Mouse (Mus musculus): ENCODE data around the gene Sdhb. TPM values are rescaled to one million over a fixed set of nuclear protein-coding genes. Genes with fewer than 3 reads are reported as not detected.

Gene Sdhb
- polyA plus RNA-seq, 1 experiment from 2014 or later: 248 TPM

DNA sequence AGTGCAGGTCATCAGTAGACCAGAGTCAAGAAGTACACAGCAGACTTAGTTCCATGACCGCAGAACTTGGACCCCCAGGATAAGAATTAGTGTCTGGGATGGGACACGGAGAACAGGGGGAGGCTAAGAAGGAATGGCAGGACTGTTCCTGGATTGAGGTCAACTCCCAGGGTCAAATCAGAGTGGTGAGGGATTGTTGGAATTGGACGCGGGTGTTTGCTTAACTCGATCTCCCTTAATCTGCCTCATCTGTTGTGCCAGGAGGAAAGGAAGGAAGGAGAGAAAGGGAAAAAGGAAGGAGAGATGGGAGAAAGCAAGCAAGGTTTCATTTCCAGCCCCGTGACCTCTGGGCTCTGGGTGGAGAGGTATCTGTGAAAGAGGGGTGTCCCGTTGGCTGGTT is 49.1 kb downstream of the Sdhb start, which contains the start of gene Mfap2:
Gene Mfap2 (plus strand): TSS at position 301 of the 400 bp plus-strand sequence.
- 18% methylated on average over 7 of the region's 7 CpGs for WGBS (ENCODE audit: insufficient replicate concordance)
- peaks cover 27% of the 10 kb centered on the region for H3K4me1 ChIP-seq
- H3K36me3 ChIP-seq: peaks cover 28% of the 10 kb centered on the region
- peak within 1 kb of the TSS; percentile 68 for H3K4me2 ChIP-seq
- no peak for ATAC-seq
- 0 out of 2 replicates have a peak within 1 kb of the TSS, but pooled peaks have one; percentile 7 for H3K27ac ChIP-seq
- peak within 1 kb of the TSS; percentile 37; the same call in 1 of the 2 replicates for H3K9ac ChIP-seq
- H3K27me3 ChIP-seq (replicated peaks): peaks cover 45% of the 10 kb centered on the region
- H3K9me3 ChIP-seq (replicated peaks): no peaks in the 10 kb centered on the region
- peak within 1 kb of the TSS; percentile 47 for H3K4me3 ChIP-seq

DNA sequence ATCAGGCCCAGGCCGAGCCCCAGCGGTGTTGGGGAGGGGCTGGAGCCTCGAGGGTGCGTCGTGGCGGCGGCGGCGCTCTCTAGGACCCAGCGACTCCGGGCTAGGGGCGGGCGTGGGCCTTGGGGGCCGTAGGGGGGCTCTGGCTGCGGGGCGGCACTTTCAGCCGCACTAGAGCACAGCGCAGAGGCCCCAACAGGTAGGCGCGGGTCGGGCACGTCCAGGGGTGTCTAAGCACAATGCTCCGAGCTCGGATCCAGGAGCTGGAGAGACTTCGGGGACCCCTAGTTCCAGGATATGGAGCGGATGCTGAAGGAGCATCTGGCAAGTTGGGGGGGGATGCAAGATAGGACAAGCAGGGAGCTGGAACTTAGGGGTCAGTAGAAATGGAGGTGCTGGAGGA is 49.5 kb downstream of the Sdhb start:
- H3K27ac ChIP-seq: 0 out of 2 replicates have a peak overlapping the region, but pooled peaks have one; percentile 7
- peaks cover 45% of the 10 kb centered on the region for H3K27me3 ChIP-seq (replicated peaks)
- no peak for ATAC-seq
- peak overlapping the region; percentile 37; the same call in 1 of the 2 replicates for H3K9ac ChIP-seq
- WGBS (ENCODE audit: insufficient replicate concordance): 4% methylated on average over 26 of the region's 26 CpGs
- H3K9me3 ChIP-seq (replicated peaks): no peaks in the 10 kb centered on the region
- H3K4me1 ChIP-seq: peaks cover 27% of the 10 kb centered on the region
- peak overlapping the region; percentile 68 for H3K4me2 ChIP-seq
- peaks cover 27% of the 10 kb centered on the region for H3K36me3 ChIP-seq
- H3K4me3 ChIP-seq: peak overlapping the region; percentile 47

DNA sequence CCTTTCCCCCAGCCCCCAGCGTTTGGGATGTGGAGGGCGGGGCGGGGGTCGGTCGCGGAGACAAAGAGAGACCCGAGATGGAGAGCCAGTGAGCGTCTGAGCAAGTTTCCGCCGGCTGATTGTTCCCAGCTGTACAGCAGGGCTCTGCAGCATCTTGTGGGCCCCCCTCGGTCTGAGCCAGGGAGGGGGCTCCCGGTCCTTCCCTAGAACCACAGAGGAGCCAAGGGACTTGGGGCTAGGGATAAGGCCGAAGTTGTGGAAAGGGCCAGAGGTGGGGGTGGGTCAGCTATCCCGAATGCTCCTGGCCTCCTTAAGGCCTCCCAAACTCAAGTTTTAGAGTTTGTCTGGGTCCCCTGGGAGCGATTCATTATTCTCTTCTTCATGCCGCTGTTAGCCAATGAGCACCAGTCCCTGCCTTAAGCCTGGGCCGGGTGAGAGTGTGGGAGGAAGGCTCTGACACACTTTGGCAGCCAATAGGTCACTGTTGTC is 50.0 kb downstream of the Sdhb start:
- no peak overlapping the region for H3K27ac ChIP-seq
- ATAC-seq: no peak
- peaks cover 22% of the 10 kb centered on the region for H3K36me3 ChIP-seq
- peak overlapping the region; percentile 37; the same call in 1 of the 2 replicates for H3K9ac ChIP-seq
- H3K4me3 ChIP-seq: peak overlapping the region; percentile 47
- WGBS (ENCODE audit: insufficient replicate concordance): 19% methylated on average over 17 of the region's 17 CpGs
- peaks cover 45% of the 10 kb centered on the region for H3K27me3 ChIP-seq (replicated peaks)
- H3K4me1 ChIP-seq: peaks cover 27% of the 10 kb centered on the region
- H3K4me2 ChIP-seq: peak overlapping the region; percentile 68
- no peaks in the 10 kb centered on the region for H3K9me3 ChIP-seq (replicated peaks)

DNA sequence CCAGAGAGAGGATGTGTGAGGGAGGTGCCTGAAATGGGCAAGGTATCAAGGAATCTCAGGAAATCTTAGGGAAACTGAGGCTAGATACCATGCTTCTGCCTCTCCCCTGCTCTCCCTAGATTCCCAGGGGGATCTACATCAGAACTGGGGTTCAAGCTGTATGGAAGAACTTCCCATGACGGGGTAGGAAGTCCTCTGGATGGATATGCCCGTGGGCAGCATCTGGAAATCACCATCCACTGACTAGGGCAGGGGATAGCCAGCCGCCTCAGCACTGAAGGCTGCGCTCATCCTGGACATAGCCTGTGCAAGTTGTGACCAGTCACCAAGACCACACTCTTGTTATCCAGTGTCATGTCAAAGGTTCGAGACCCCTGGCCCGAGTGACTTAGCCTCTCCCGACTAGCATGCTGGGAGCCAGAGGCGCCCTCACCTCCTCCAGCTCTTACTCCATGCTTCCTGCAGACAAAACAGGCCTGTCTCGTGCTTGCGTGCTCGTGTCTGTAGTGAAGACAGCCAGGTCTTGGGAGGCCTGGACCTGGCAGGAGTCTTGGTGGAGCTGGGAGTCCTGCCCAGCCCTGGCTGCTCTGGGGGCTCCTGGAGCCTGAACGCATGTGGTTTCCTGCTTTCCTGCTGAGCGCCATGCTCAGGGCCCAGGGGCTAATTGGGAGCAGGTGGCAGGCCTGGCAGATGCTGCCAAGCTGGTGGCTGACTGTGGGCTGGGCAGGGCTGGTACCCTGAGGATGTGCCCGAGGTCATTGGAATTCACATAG is 50.7 kb downstream of the Sdhb start:
- Histone ChIP-seq H3K27ac (no peak overlapping the region), H3K9me3 (replicated peaks) (no peaks in the 10 kb centered on the region), H3K4me2 (peak overlapping the region; percentile 68), H3K4me1 (peaks cover 27% of the 10 kb centered on the region), H3K9ac (no peak overlapping the region), H3K36me3 (peaks cover 15% of the 10 kb centered on the region), H3K27me3 (replicated peaks) (peaks cover 45% of the 10 kb centered on the region), H3K4me3 (peak overlapping the region; percentile 47)
- 60% methylated on average over 14 of the region's 14 CpGs for WGBS (ENCODE audit: insufficient replicate concordance)
- no peak for ATAC-seq

DNA sequence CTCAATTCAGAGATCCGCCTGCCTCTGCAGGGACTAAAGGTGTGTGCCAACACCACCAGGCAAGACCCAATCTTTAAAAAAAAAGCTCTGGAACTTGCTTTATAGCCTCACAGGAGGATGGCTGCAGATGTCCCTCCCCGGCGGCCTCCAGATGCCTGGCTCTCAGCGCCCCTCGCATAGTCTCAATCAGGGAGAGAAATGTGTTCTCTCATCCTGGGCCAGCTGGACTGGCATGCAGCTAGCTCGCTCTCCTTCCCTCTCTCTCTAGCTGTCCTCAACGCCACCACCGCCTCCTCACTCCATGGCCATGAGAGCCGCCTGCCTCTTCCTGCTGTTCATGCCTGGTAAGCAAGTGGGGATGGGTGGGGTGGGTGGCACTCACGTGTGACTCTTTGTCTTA is 51.6 kb downstream of the Sdhb start:
- H3K4me2 ChIP-seq: no peak overlapping the region

DNA sequence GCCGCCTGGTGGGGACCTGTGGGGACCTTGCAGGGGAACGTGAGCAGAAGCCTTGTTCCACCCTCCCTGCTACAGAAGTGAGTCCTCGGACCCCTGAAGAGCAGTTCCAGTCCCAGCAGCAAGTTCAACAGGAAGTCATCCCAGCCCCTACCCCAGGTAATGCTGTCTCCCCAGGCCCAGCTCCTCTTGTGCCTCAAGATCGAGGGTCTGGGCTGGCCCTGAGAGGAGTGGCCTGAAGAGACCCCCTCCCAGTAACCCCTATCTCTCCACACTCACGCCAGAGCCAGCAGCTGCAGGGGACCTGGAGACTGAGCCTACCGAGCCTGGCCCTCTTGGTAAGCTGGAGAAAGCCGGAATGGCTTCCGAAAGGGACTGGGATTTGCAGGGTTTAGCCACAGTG is 53.1 kb downstream of the Sdhb start:
- Histone ChIP-seq H3K27ac (no peak overlapping the region), H3K27me3 (replicated peaks) (peaks cover 45% of the 10 kb centered on the region), H3K4me2 (no peak overlapping the region), H3K36me3 (peaks cover 4% of the 10 kb centered on the region; the same call in 1 of the 2 replicates), H3K9me3 (replicated peaks) (no peaks in the 10 kb centered on the region), H3K9ac (no peak overlapping the region), H3K4me3 (no peak overlapping the region), H3K4me1 (peaks cover 14% of the 10 kb centered on the region; the same call in 1 of the 2 replicates)
- WGBS (ENCODE audit: insufficient replicate concordance): 53% methylated on average over 8 of the region's 8 CpGs
- ATAC-seq: no peak

More for the DNA sequence above, 51.6 kb downstream of the Sdhb start:
- no peak for ATAC-seq
- 71% methylated on average over 10 of the region's 10 CpGs for WGBS (ENCODE audit: insufficient replicate concordance)
- no peak overlapping the region for H3K9ac ChIP-seq
- H3K4me3 ChIP-seq: no peak overlapping the region
- peaks cover 45% of the 10 kb centered on the region for H3K27me3 ChIP-seq (replicated peaks)
- peaks cover 9% of the 10 kb centered on the region for H3K36me3 ChIP-seq
- H3K9me3 ChIP-seq (replicated peaks): no peaks in the 10 kb centered on the region
- H3K27ac ChIP-seq: no peak overlapping the region
- peaks cover 27% of the 10 kb centered on the region for H3K4me1 ChIP-seq

DNA sequence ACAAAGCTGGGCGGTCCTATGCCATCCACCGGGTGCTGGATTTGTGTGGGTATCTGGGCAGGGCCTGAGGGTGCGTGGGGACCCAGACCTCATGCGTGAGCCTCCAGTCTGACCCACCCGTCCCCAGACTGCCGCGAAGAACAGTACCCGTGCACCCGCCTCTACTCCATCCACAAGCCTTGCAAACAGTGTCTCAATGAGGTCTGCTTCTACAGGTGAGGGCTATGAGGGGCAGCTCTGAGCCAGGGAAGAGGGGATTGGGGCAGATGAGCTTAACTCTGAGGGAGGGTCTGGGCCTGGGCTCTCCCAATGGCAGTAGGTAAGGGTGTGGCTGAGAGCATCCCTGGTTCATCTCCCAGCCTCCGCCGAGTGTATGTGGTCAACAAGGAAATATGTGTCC is 53.9 kb downstream of the Sdhb start:
- no peak overlapping the region for H3K4me3 ChIP-seq
- H3K27me3 ChIP-seq (replicated peaks): peaks cover 39% of the 10 kb centered on the region
- no peak overlapping the region for H3K9ac ChIP-seq
- ATAC-seq: no peak
- H3K4me2 ChIP-seq: no peak overlapping the region
- peaks cover 14% of the 10 kb centered on the region; the same call in 1 of the 2 replicates for H3K4me1 ChIP-seq
- no peak overlapping the region for H3K27ac ChIP-seq
- H3K36me3 ChIP-seq: peaks cover 4% of the 10 kb centered on the region; the same call in 1 of the 2 replicates
- H3K9me3 ChIP-seq (replicated peaks): no peaks in the 10 kb centered on the region
- 75% methylated on average over 11 of the region's 11 CpGs for WGBS (ENCODE audit: insufficient replicate concordance)

DNA sequence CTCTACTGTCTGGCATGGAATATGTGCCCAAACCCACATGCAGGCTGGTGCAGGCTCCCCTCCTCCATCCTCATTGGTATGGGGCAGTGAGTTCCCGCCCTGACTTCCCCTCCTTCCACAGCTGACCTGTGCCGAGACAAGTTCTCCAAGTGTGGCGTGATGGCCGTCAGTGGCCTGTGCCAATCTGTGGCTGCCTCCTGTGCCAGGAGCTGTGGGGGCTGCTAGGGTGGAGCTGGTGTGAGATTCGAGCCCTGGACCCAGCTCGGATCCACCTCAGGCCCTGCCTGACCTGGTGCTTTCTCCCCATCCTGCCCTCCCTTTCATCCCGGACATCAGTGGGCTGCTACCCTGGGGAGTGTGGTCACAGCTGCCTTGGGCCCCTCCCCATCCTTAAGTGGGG is 54.4 kb downstream of the Sdhb start:
- Histone ChIP-seq H3K9ac (no peak overlapping the region), H3K36me3 (peaks cover 4% of the 10 kb centered on the region; the same call in 1 of the 2 replicates), H3K27me3 (replicated peaks) (peaks cover 34% of the 10 kb centered on the region), H3K4me3 (no peak overlapping the region), H3K27ac (no peak overlapping the region), H3K4me1 (peaks cover 9% of the 10 kb centered on the region; the same call in 1 of the 2 replicates), H3K9me3 (replicated peaks) (no peaks in the 10 kb centered on the region), H3K4me2 (no peak overlapping the region)
- no peak for ATAC-seq
- WGBS (ENCODE audit: insufficient replicate concordance): 70% methylated on average over 7 of the region's 7 CpGs

DNA sequence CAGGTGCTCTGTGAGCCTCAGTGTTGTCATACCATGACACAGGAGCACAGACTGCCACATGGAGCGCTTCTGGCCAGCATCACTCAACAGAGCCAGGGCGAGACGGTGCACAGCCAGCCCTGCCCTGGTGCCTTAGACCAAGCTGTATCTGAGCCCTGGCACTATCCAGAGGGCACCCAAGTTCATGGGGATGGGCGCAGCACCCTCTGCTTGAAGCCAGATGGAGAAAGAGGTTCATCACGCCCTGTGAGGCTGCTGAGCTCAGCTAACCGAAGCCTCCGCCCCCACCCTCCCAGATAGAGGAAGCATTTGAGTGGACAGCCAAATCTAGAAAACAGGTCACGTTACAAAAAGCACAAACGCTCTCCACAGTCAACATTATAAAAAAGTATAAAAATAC is 55.3 kb downstream of the Sdhb start:
- Histone ChIP-seq H3K36me3 (peaks cover 4% of the 10 kb centered on the region; the same call in 1 of the 2 replicates), H3K9ac (no peak overlapping the region), H3K27me3 (replicated peaks) (peaks cover 24% of the 10 kb centered on the region), H3K27ac (no peak overlapping the region), H3K4me3 (no peak overlapping the region), H3K4me2 (no peak overlapping the region), H3K4me1 (no peaks in the 10 kb centered on the region), H3K9me3 (replicated peaks) (no peaks in the 10 kb centered on the region)
- 66% methylated on average over 9 of the region's 9 CpGs for WGBS (ENCODE audit: insufficient replicate concordance)
- ATAC-seq: no peak

DNA sequence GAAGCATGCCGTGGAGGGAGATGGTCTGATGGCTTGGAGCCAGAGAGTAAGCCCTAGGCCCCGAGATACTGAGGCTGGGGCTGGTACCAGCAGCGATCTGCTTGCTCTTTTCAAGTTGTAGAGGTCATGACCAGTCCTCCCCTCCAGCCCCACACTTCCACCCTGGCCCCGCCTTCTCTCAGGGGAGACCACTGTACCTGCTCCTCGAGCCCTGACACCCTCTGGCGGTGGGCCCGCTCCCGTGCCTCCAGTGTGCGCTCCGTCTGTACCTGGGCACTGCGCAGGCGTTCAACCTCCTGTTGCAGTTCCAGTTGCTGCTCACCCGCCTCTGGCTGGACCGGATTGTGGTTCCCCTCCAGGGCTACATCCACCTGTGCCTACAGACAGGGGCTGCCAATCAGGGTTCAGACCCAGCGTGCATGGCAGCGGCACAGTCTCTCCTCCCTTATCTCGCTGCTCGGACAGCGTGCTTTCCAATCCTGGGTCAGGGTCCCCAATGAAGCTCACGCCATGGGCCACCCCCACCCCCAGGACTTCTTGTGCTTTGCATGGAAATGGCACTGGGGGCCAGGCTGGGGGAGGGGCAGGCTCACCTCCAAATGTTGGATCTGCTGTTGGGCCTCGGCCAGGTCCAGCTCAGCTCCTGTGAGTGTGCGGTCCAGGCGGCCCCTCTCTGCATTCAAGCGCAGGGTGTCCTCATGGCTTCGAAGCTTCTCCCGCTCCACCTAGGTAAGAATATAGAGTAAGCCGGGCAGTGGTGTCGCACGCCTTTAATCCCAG is 56.8 kb downstream of the Sdhb start:
- Histone ChIP-seq H3K9me3 (replicated peaks) (no peaks in the 10 kb centered on the region), H3K4me2 (no peak overlapping the region), H3K4me3 (no peak overlapping the region), H3K4me1 (no peaks in the 10 kb centered on the region), H3K9ac (no peak overlapping the region), H3K27ac (no peak overlapping the region), H3K27me3 (replicated peaks) (peaks cover 9% of the 10 kb centered on the region), H3K36me3 (peaks cover 4% of the 10 kb centered on the region; the same call in 1 of the 2 replicates)
- 78% methylated on average over 29 of the region's 29 CpGs for WGBS (ENCODE audit: insufficient replicate concordance)
- no peak for ATAC-seq

DNA sequence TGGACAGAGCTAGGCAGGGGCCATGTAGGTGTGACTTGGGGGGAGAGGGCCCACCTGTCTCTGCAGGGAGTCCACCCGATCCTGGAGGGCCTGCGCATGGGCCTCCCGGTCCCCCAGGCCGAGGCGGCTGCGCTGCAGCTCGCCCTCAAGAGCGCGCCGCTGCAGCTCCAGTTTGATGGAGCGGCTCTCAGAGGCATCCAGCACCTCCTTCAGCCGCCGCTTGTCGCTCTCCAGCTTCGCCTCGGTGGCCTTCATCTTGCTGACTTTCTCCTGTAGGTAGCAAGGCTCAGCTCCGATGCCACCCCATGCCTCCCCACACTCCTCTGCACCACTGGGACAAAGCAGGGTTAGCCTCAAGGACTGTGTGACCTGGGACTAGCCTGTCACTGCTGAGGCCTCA is 59.2 kb downstream of the Sdhb start:
- Histone ChIP-seq H3K36me3 (peaks cover 2% of the 10 kb centered on the region; the same call in 1 of the 2 replicates), H3K27me3 (replicated peaks) (no peaks in the 10 kb centered on the region), H3K9ac (no peak overlapping the region), H3K4me3 (no peak overlapping the region), H3K4me1 (no peaks in the 10 kb centered on the region), H3K4me2 (no peak overlapping the region), H3K9me3 (replicated peaks) (no peaks in the 10 kb centered on the region), H3K27ac (peak overlapping the region; percentile 47; the same call in 1 of the 2 replicates)
- no peak for ATAC-seq
- 87% methylated on average over 17 of the region's 17 CpGs for WGBS (ENCODE audit: insufficient replicate concordance)
